Comparison of ENCODE assay signal across 8 mouse cellular contexts in the genomic region with DNA sequence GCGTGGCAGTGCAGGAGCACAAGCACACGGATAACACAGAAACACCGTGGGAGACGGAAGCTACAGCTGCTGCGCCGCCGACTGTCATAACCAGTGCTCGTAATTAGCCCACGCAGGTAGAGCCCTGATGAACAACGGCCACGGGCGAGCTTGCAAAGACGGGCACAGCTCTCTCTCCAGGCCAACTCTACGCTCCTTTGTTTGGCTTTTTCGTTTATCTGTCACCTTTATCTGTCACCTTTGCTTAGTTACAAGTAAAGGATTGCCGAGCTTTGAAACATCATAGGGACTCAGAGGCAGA.
DNase-seq lines count a peak whose midpoint lies in the region; ATAC-seq and TF ChIP-seq lines count a peak whose summit lies in the region.

No protein-coding gene starts in this region.

- H3K4me2 ChIP-seq in hindbrain, embryonic 11.5 days (replicated peaks; ENCODE audit: low read depth, low read length) = peak overlapping the region; percentile 32

- peak overlapping the region; percentile 20; the same call in 1 of the 2 replicates for H3K9ac ChIP-seq in heart, adult 2 months (ENCODE audit: low read depth, low read length)
- peak overlapping the region; percentile 49 for H3K9ac ChIP-seq in hindbrain, embryonic 11.5 days (ENCODE audit: low read depth, low read length)

- no peak for TF ChIP-seq CTCF in heart, adult 2 months (IDR thresholded peaks at IDR 0.05)
- TF ChIP-seq CTCF in E14TG2a.4 (conservative IDR thresholded peaks at IDR 0.05; ENCODE audit: low read length) = no peak

- no peaks in the 10 kb centered on the region for H3K27me3 ChIP-seq in heart, adult 2 months (ENCODE audit: control insufficient read depth, insufficient read depth, low read length)
- H3K27me3 ChIP-seq in E14TG2a.4 (ENCODE audit: insufficient read depth, low read length) = peaks cover 11% of the 10 kb centered on the region; the same call in 1 of the 2 replicates
- no peaks in the 10 kb centered on the region for H3K27me3 ChIP-seq in hindbrain, embryonic 11.5 days (ENCODE audit: control insufficient read depth, insufficient read depth, low read length)
- H3K27me3 ChIP-seq in midbrain, embryonic 10.5 days (ENCODE audit: low read depth, poor library complexity, severe bottlenecking) = peaks cover 6% of the 10 kb centered on the region; the same call in 1 of the 2 replicates

- intact Hi-C loops in heart, adult 2 months (cut with DNase I) = no loop called here
- intact Hi-C loops in heart, postnatal 14 days (cut with DNase I) = no loop called here

- no peaks in the 10 kb centered on the region for H3K79me2 ChIP-seq in heart, adult 2 months (replicated peaks; ENCODE audit: control insufficient read depth, insufficient read depth, low read length)

- no peak for TF ChIP-seq POLR2A in heart, adult 2 months (IDR thresholded peaks at IDR 0.05; ENCODE audit: insufficient read depth, low read depth, low read length)

- no peak for ATAC-seq in hindbrain, embryonic 11.5 days (ENCODE audit: low FRiP score)

- TF ChIP-seq EP300 in heart, adult 2 months (IDR thresholded peaks at IDR 0.05; ENCODE audit: insufficient read depth, low read depth, low read length) = no peak

- WGBS in heart, adult 2 months = 43% methylated on average over 16 of the region's 16 CpGs
- WGBS in hindbrain, embryonic 11.5 days = 66% methylated on average over 16 of the region's 16 CpGs
- 63% methylated on average over 16 of the region's 16 CpGs for WGBS in midbrain, embryonic 10.5 days

- no peak for DNase-seq in heart, adult 2 months
- no peak for DNase-seq in heart, postnatal 14 days
- no peak for DNase-seq in hindbrain, embryonic 11.5 days (ENCODE audit: low spot score)
- DNase-seq in midbrain, embryonic 10.5 days (ENCODE audit: low spot score) = no peak
- DNase-seq in urinary bladder, postnatal 4 days (ENCODE audit: low spot score in 2 of 2) = no peak
- no peak for DNase-seq in testis, postnatal 10 days (ENCODE audit: low spot score)
- no peak for DNase-seq in c-Kit-positive CD71-positive TER-119-positive erythroid progenitor cells, embryonic 14.5 days (ENCODE audit: low spot score)

- no peak overlapping the region for H3K27ac ChIP-seq in heart, adult 2 months
- no peak overlapping the region for H3K27ac ChIP-seq in hindbrain, embryonic 11.5 days (ENCODE audit: low read depth, low read length)
- peak overlapping the region; percentile 79 for H3K27ac ChIP-seq in midbrain, embryonic 10.5 days (replicated peaks)

- peak overlapping the region; percentile 19; the same call in 1 of the 2 replicates for H3K4me3 ChIP-seq in heart, adult 2 months
- H3K4me3 ChIP-seq in E14TG2a.4 (replicated peaks; ENCODE audit: low read length) = peak overlapping the region; percentile 66
- peak overlapping the region; percentile 23 for H3K4me3 ChIP-seq in hindbrain, embryonic 11.5 days (ENCODE audit: low read depth, low read length)
- peak overlapping the region; percentile 42 for H3K4me3 ChIP-seq in midbrain, embryonic 10.5 days

- no peaks in the 10 kb centered on the region for H3K4me1 ChIP-seq in heart, adult 2 months (ENCODE audit: control insufficient read depth, insufficient read depth, low read length)
- peaks cover 11% of the 10 kb centered on the region for H3K4me1 ChIP-seq in E14TG2a.4 (replicated peaks; ENCODE audit: low read depth, low read length)
- H3K4me1 ChIP-seq in hindbrain, embryonic 11.5 days (replicated peaks; ENCODE audit: control insufficient read depth, insufficient read depth, low read length) = no peaks in the 10 kb centered on the region
- H3K4me1 ChIP-seq in midbrain, embryonic 10.5 days = peaks cover 16% of the 10 kb centered on the region; the same call in 1 of the 2 replicates

- H3K36me3 ChIP-seq in heart, adult 2 months (ENCODE audit: control insufficient read depth, insufficient read depth, low read length) = no peaks in the 10 kb centered on the region
- no peaks in the 10 kb centered on the region for H3K36me3 ChIP-seq in E14TG2a.4 (ENCODE audit: insufficient read depth, low read length)
- no peaks in the 10 kb centered on the region for H3K36me3 ChIP-seq in hindbrain, embryonic 11.5 days (ENCODE audit: control insufficient read depth, insufficient read depth, low read length)
- no peaks in the 10 kb centered on the region for H3K36me3 ChIP-seq in midbrain, embryonic 10.5 days

- H3K9me3 ChIP-seq in E14TG2a.4 (ENCODE audit: low read length) = no peaks in the 10 kb centered on the region
- no peaks in the 10 kb centered on the region for H3K9me3 ChIP-seq in hindbrain, embryonic 11.5 days (ENCODE audit: control insufficient read depth, low read length)
- no peaks in the 10 kb centered on the region for H3K9me3 ChIP-seq in midbrain, embryonic 10.5 days (replicated peaks)
